Mouse (Mus musculus) neural tube, embryonic 11.5 days (tissue): ENCODE results near the gene Heatr3. TPM values are rescaled to one million over a fixed set of nuclear protein-coding genes. Genes with fewer than 3 reads are reported as not detected.

Experiments
- ATAC-seq: fragments of 200-750 bp; cut with Nextera tagmentation; 2 replicates; pipeline ENCODE4 v1.8.0; 2017; ENCODE audit warnings: moderate number of reproducible peaks, mild to moderate bottlenecking, moderate TSS enrichment, moderate library complexity; ENCODE audit not compliant: insufficient read depth, low FRiP score, low TSS enrichment
- DNase-seq: peaks from one replicate; pipeline ENCODE4 v3.0.0-alpha.2; 2015; ENCODE audit warnings: low spot score
- H3K27ac ChIP-seq: fragments of 300-500 bp; sonication (generic); 2 replicates; pipeline ENCODE4 v1.5.1; 2014; ENCODE audit warnings: low read depth, mild to moderate bottlenecking, low read length
- H3K27me3 ChIP-seq: fragments of 300-500 bp; sonication (generic); 2 replicates; pipeline ENCODE4 v1.6.1; 2014; ENCODE audit warnings: mild to moderate bottlenecking, low read length, mixed read lengths; ENCODE audit not compliant: control insufficient read depth, insufficient read depth
- H3K36me3 ChIP-seq: fragments of 300-500 bp; sonication (generic); 2 replicates; pipeline ENCODE4 v1.6.1; 2014; ENCODE audit warnings: mild to moderate bottlenecking, low read length, moderate library complexity, mixed read lengths; ENCODE audit not compliant: control insufficient read depth, insufficient read depth
- H3K4me1 ChIP-seq: fragments of 300-500 bp; sonication (generic); 2 replicates; pipeline ENCODE4 v1.6.1; 2014; ENCODE audit warnings: low read length, mixed read lengths; ENCODE audit not compliant: control insufficient read depth, insufficient read depth
- H3K4me2 ChIP-seq: fragments of 300-500 bp; sonication (generic); 2 replicates; pipeline ENCODE4 v1.6.1; 2014; ENCODE audit warnings: low read depth, mild to moderate bottlenecking, moderate library complexity
- H3K4me3 ChIP-seq: fragments of 300-500 bp; sonication (generic); 2 replicates; pipeline ENCODE4 v1.5.1; 2014; ENCODE audit warnings: low read depth, low read length
- H3K9ac ChIP-seq: fragments of 300-500 bp; sonication (generic); 2 replicates; pipeline ENCODE4 v1.6.1; 2014; ENCODE audit warnings: mild to moderate bottlenecking, low read length
- H3K9me3 ChIP-seq: fragments of 300-500 bp; sonication (generic); 2 replicates; pipeline ENCODE4 v1.6.1; 2016; ENCODE audit warnings: low read length; ENCODE audit not compliant: control insufficient read depth
- WGBS: fragments of 180-500 bp; shearing (Covaris S2); extraction: QIAGEN DNeasy Blood & Tissue Kit; methylation state at CpG from one replicate; pipeline ENCODE4 v1.1.7; 2014; 5-methylcytosine and 5-hydroxymethylcytosine counted together
- polyA plus RNA-seq: library from polyadenylated mRNA; unstranded; fragments of >200 nt; fragmentation: Nextera tagmentation; extraction: Ambion mirVana; gene quantifications from 2 replicates; pipeline ENCODE4 v1.2.1, GENCODE M21; 2014

Heatr3 gene
- polyA plus RNA-seq, 1 experiment from 2014 or later = 54.5 TPM

DNA sequence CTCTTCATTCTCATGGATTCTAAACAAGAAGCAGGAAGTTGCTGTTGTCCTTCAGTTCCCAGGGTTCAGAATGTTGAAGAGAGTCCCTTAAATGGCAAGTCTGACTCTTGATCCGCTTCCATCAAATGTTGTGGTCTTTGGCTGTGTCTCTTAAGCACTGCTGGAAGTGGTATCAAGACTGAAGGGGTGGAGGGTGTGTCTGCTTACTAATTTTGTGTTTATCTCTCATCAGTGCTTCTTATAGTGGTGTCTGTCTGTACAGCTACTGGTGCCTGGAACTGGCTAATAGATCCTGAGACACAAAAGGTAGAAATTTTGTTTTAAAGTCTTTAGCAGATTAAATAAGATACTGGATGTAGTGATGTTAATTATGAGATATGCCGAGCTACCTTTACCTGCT is 12.8 kb upstream of the Heatr3 start:
- Histone ChIP-seq H3K9ac (no peak overlapping the region), H3K36me3 (peaks cover 3% of the 10 kb centered on the region; the same call in 1 of the 2 replicates), H3K4me3 (no peak overlapping the region), H3K9me3 (no peaks in the 10 kb centered on the region), H3K4me1 (no peaks in the 10 kb centered on the region), H3K27me3 (no peaks in the 10 kb centered on the region), H3K27ac (no peak overlapping the region), H3K4me2 (no peak overlapping the region)
- WGBS = 92% methylated on average over 2 of the region's 2 CpGs
- DNase-seq (no peak), ATAC-seq (no peak)

DNA sequence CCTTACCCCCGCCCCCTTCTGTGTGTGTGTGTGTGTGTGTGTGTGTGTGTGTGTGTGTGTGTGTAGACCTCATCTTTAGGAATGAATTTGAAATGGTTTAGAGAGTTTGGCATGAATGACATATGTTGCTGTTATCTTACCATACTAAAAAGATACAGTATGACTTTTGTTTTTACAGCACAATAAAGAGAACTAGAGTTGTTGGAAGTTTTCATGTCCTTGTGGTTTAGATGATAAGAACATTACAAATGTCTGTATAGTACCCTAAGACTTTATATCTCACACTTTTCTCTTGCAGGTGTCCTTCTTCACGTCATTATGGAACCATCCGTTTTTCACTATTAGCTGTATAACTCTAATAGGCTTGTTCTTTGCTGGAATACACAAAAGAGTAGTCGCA is 8.3 kb upstream of the Heatr3 start:
- Histone ChIP-seq H3K27ac (no peak overlapping the region), H3K4me3 (no peak overlapping the region), H3K27me3 (no peaks in the 10 kb centered on the region), H3K36me3 (peaks cover 11% of the 10 kb centered on the region), H3K4me2 (no peak overlapping the region), H3K4me1 (no peaks in the 10 kb centered on the region), H3K9ac (no peak overlapping the region), H3K9me3 (no peaks in the 10 kb centered on the region)
- no peak for DNase-seq
- ATAC-seq = no peak
- 90% methylated on average over 4 of the region's 4 CpGs for WGBS

DNA sequence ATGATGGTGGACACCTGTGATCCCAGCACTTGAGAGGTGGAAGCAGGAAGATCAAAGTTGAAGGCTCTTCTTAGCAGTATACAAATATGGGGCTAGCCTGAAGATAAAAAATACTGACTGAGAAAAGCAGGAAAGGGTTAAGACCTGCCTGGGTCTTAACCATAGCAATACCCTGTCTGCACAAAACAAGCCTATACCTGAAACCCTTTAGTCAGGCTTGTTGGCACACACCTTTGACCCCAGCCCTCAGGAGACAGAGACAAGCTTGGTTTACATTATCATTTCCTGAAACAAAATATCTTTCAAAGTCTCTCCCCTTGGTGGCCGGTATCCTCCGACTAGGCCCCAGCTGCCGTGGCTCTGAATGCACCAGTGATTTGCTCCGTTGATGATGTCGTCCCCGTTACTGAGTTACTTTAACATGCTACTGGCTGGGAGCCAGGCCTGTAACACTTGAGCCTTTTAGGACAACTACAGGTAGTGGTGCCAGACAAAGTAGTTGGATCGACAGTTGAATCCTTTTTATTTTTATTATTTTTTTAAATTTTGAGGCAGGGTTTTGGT is 6.8 kb upstream of the Heatr3 start:
- H3K9ac ChIP-seq = no peak overlapping the region
- H3K27me3 ChIP-seq = no peaks in the 10 kb centered on the region

DNA sequence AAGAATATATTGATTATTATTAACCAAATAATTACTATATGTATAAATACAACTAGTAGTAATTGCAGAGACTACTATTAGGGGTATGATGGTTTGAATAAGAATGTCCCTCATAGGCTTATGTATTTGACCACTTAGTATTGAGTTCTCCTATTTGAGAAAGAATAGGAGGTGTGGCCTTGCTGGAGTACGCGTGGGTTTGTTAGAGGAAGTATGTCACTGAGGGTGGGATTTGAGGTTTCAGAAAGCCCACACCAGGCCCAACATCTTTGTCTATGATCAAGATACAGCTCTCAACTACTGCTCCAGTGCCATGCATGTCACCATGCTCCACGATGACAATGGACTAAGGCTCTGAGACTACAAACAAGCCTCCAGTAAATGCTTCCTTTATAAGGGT is 1.6 kb downstream of the Heatr3 start:
- no peak for DNase-seq
- Histone ChIP-seq H3K4me1 (peaks cover 4% of the 10 kb centered on the region), H3K27me3 (no peaks in the 10 kb centered on the region), H3K9me3 (no peaks in the 10 kb centered on the region), H3K36me3 (peaks cover 2% of the 10 kb centered on the region), H3K4me2 (no peak overlapping the region), H3K4me3 (no peak overlapping the region), H3K9ac (no peak overlapping the region), H3K27ac (no peak overlapping the region)
- no peak for ATAC-seq
- 90% methylated on average over 3 of the region's 3 CpGs for WGBS

More for the DNA sequence above, 6.8 kb upstream of the Heatr3 start:
- ATAC-seq (no peak), DNase-seq (no peak)
- H3K4me1 ChIP-seq = no peaks in the 10 kb centered on the region
- peaks cover 11% of the 10 kb centered on the region for H3K36me3 ChIP-seq
- H3K27ac ChIP-seq = no peak overlapping the region
- no peak overlapping the region for H3K4me2 ChIP-seq
- H3K4me3 ChIP-seq = no peak overlapping the region
- no peaks in the 10 kb centered on the region for H3K9me3 ChIP-seq
- WGBS = 84% methylated on average over 7 of the region's 7 CpGs

DNA sequence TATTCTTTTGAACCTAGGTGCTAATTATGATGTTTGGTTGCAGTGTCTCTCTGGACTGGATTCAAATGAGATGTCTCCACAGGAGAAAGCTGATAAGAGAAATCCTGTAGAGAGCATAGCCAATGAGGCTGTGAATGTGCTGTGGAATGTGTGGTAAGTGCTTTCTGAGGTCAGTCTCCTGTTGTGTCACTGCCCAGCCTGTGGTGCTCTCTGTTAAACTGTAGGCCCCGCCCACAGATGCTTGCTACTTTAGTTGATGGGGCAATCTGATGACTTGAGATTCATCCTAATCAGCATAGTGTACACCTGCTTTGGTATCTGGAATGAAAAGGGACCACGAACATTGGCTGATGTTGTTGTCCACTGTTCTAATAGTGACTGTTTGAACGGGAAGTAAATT is 4.0 kb downstream of the Heatr3 start:
- Histone ChIP-seq H3K27ac (no peak overlapping the region), H3K36me3 (peaks cover 2% of the 10 kb centered on the region), H3K9me3 (no peaks in the 10 kb centered on the region), H3K4me2 (no peak overlapping the region), H3K4me1 (peaks cover 4% of the 10 kb centered on the region), H3K27me3 (no peaks in the 10 kb centered on the region), H3K9ac (no peak overlapping the region), H3K4me3 (no peak overlapping the region)
- DNase-seq (no peak), ATAC-seq (no peak)
- 89% methylated on average over 3 of the region's 3 CpGs for WGBS

DNA sequence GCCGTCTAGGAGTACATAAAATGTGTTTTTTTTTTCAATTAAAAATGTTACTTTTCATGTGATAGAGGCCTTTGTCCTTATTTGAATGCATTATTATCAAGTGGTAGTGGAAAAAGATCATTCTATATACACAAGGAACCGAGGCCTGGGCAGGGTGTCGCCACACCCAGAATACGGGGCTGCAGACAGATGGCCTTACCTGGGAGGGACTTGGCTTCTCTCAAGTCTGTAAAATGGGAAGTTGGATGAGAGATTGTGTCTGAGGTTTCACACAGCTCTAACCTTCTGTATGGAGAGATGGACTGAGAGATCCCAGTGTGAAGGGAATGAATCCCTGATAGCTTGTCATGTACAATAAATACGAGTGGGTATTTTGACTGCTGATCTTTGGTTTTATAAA is 6.4 kb downstream of the Heatr3 start:
- Histone ChIP-seq H3K4me3 (no peak overlapping the region), H3K9ac (no peak overlapping the region), H3K9me3 (no peaks in the 10 kb centered on the region), H3K4me1 (no peaks in the 10 kb centered on the region), H3K4me2 (no peak overlapping the region), H3K36me3 (peaks cover 2% of the 10 kb centered on the region), H3K27ac (no peak overlapping the region), H3K27me3 (no peaks in the 10 kb centered on the region)
- WGBS = 86% methylated on average over 5 of the region's 5 CpGs
- DNase-seq (no peak), ATAC-seq (no peak)

DNA sequence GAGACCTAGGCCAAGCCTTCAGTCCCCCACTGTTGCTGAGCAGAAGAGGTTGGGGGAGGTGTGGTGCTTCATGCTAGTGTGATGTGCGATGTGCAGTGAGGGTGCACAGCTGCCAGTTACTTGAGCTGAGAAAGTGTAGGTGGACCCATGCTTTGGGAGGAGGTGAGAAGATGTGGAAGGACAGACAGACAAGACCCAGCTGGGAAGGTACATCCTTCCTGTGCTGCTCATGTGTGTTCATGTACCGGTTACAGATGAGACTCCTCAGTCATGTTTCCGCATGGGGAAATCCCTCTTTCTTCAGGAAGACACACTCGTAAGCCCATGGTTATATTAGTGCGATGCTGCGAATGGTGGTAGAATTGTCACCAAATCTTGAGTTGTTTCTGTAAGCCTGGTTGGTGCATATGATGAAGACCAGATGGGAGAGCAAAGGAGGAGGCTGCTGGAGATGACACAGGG is 13.3 kb downstream of the Heatr3 start:
- ATAC-seq = no peak
- 95% methylated on average over 6 of the region's 6 CpGs for WGBS

DNA sequence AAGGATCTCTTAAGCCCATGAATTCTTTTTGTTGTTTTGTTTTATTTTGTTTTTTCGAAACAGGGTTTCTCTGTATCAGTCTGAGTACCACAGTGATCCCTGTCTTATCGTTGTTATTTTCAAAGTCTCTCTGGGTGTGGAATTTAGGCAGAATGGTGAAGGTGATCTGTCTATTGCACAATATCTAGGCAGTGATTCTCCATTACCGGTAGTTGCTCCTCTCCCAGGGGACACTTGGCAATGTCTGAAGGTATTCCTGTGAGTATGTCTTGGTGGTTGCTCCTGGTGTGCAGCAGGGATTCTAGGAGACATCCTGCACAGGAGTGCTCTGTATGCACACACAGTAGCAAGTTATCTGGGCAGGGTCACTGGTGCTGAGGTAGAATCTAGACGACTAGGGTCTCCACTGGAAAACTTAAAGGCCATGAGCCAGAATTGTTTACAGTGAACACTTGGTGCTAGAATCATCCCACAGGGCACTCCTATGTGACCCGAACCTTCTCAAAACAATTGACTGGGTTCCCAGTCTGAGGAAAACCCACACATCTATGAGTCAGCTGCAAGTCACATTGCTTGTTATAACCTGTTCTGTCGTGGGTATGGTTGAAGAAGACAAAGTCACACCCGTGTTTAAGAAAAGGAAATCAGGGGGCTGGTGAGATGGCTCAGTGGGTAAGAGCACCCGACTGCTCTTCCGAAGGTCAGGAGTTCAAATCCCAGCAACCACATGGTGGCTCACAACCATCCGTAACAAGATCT is 22.8 kb downstream of the Heatr3 start:
- DNase-seq (no peak), ATAC-seq (no peak)
- Histone ChIP-seq H3K4me2 (no peak overlapping the region), H3K27ac (no peak overlapping the region), H3K36me3 (peaks cover 21% of the 10 kb centered on the region), H3K9me3 (no peaks in the 10 kb centered on the region), H3K4me3 (no peak overlapping the region), H3K4me1 (no peaks in the 10 kb centered on the region), H3K9ac (no peak overlapping the region), H3K27me3 (no peaks in the 10 kb centered on the region)
- 90% methylated on average over 9 of the region's 10 CpGs for WGBS

More for the DNA sequence above, 13.3 kb downstream of the Heatr3 start:
- Histone ChIP-seq H3K9me3 (no peaks in the 10 kb centered on the region), H3K27ac (no peak overlapping the region), H3K27me3 (no peaks in the 10 kb centered on the region), H3K4me1 (no peaks in the 10 kb centered on the region), H3K4me2 (no peak overlapping the region), H3K36me3 (no peaks in the 10 kb centered on the region; the same call in 1 of the 2 replicates), H3K9ac (no peak overlapping the region), H3K4me3 (no peak overlapping the region)
- no peak for DNase-seq

DNA sequence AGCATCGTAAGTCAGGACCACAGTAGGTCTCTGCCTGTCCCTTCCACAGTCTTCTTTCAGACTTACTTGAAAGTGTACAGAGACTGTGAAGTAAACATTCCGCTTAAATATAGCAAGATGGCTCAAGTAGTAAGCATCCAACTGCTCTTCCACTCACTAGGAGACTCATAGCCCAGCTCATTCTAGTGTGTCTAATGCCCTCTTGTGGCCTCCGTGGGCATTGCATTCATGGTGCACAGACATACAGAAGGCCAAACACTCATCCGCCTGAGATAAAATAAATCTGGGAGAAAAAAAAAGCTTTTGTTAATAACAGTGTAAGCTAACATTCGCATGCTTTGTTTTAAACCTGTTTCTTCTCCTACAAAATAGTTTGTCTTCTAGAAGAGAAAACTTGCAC is 23.8 kb downstream of the Heatr3 start:
- Histone ChIP-seq H3K4me3 (no peak overlapping the region), H3K4me2 (no peak overlapping the region), H3K4me1 (no peaks in the 10 kb centered on the region), H3K36me3 (peaks cover 17% of the 10 kb centered on the region), H3K27me3 (no peaks in the 10 kb centered on the region), H3K27ac (no peak overlapping the region), H3K9ac (no peak overlapping the region), H3K9me3 (no peaks in the 10 kb centered on the region)
- DNase-seq (peak; percentile 72), ATAC-seq (no peak)
- 80% methylated on average over 5 of the region's 5 CpGs for WGBS
